Mouse (Mus musculus): ENCODE results near the gene Mmp20.

DNA sequence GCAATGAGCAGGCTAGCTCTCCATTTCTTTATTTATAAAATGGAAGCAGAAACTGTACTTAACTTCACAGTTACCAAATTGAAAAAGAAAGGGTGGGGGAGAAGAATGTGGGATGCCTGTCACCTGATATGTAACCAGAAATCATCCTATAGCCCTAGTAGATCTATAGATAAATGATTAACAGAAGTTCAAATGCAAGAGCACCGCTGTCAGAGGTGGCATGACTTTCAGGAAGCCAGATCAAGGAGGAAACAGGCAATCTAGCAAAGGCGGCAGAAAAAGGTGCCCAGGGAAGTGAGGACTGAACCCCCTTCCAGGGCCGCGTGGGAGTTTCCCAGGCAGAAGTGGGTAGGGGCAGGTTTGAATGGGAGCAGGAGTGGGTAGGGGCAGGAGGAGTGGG lies 29.9 kb downstream of the Mmp20 start:
- no peak for TF ChIP-seq GATA1 (IDR thresholded peaks at IDR 0.05; ENCODE audit: low read length)
- no peak for TF ChIP-seq TAL1 (IDR thresholded peaks at IDR 0.05; ENCODE audit: low read length)

All from erythroblast, embryonic 14.5 days (primary cell).